Mouse (Mus musculus) heart, embryonic 15.5 days (tissue): Measurements from ENCODE around the gene Fam168a. TPM values are rescaled to one million over a fixed set of nuclear protein-coding genes. Genes with fewer than 3 reads are reported as not detected.
"Not testable (repeated sequence)": the region's sequence is repeated elsewhere in the genome, so short reads cannot be mapped to it uniquely, and the experiment has no call there.

ENCODE experiments used
- ATAC-seq: fragments of 200-750 bp; cut with Nextera tagmentation; replicated peaks from 2 replicates; pipeline ENCODE4 v1.8.0; 2017; ENCODE audit warnings: low read depth, moderate TSS enrichment; ENCODE audit not compliant: insufficient number of reproducible peaks, insufficient read depth, low FRiP score
- H3K27ac ChIP-seq: fragments of 300-500 bp; sonication (generic); 2 replicates; pipeline ENCODE4 v1.5.1; 2015; ENCODE audit warnings: mild to moderate bottlenecking, inconsistent platforms
- H3K27me3 ChIP-seq: fragments of 300-500 bp; sonication (generic); 2 replicates; pipeline ENCODE4 v1.6.1; 2015; ENCODE audit warnings: inconsistent platforms
- H3K36me3 ChIP-seq: fragments of 300-500 bp; sonication (generic); 2 replicates; pipeline ENCODE4 v1.6.1; 2015; ENCODE audit warnings: mild to moderate bottlenecking, inconsistent platforms
- H3K4me1 ChIP-seq: fragments of 300-500 bp; sonication (generic); replicated peaks from 2 replicates; pipeline ENCODE4 v1.6.1; 2015; ENCODE audit warnings: inconsistent platforms
- H3K4me2 ChIP-seq: fragments of 300-500 bp; sonication (generic); 2 replicates; pipeline ENCODE4 v1.6.1; 2015; ENCODE audit warnings: inconsistent platforms, mild to moderate bottlenecking, moderate library complexity
- H3K4me3 ChIP-seq: fragments of 300-500 bp; sonication (generic); 2 replicates; pipeline ENCODE4 v1.5.1; 2015; ENCODE audit warnings: mild to moderate bottlenecking, inconsistent platforms
- H3K9ac ChIP-seq: fragments of 300-500 bp; sonication (generic); 2 replicates; pipeline ENCODE4 v1.6.1; 2015; ENCODE audit warnings: mild to moderate bottlenecking, inconsistent platforms
- H3K9me3 ChIP-seq: fragments of 300-500 bp; sonication (generic); replicated peaks from 2 replicates; pipeline ENCODE4 v1.6.1; 2016; ENCODE audit warnings: inconsistent platforms
- WGBS: fragments of 180-500 bp; shearing (Covaris S2); methylation state at CpG from one replicate; pipeline ENCODE4 v1.1.7; 2015; ENCODE audit warnings: mixed read lengths; 5-methylcytosine and 5-hydroxymethylcytosine counted together
- polyA plus RNA-seq: library from polyadenylated mRNA; unstranded; fragments of >200 nt; fragmentation: Nextera tagmentation; extraction: Ambion mirVana; gene quantifications from 2 replicates; pipeline ENCODE4 v1.2.1, GENCODE M21; 2015

Gene Fam168a
- polyA plus RNA-seq, 1 experiment from 2014 or later, result 28.3 TPM

DNA sequence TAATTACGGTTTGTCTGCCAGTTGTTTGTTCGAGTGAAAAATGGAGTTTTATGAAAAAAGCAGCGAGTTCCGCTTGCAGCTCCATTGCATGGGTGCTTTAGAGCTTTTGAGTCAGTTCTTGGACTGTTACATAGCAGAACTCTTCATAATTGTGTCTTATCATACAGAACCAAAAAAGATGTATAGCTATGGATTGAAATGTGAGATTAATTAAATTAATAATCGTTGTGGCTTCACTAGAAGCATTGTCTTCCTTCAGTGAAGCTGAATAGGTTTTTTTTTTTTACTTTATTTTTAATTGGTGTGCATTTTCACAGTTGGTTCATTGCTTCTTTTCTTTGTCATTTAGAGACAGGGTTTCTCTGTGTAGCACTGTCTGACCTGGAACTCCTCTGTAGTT, 12.3 kb downstream of the Fam168a start:
- ATAC-seq, result no peak
- Histone ChIP-seq H3K36me3 (no peaks in the 10 kb centered on the region), H3K27ac (no peak overlapping the region), H3K4me3 (no peak overlapping the region), H3K9ac (no peak overlapping the region), H3K4me1 (peaks cover 22% of the 10 kb centered on the region), H3K4me2 (no peak overlapping the region), H3K27me3 (no peaks in the 10 kb centered on the region), H3K9me3 (no peaks in the 10 kb centered on the region)
- 92% methylated on average over 5 of the region's 5 CpGs for WGBS

DNA sequence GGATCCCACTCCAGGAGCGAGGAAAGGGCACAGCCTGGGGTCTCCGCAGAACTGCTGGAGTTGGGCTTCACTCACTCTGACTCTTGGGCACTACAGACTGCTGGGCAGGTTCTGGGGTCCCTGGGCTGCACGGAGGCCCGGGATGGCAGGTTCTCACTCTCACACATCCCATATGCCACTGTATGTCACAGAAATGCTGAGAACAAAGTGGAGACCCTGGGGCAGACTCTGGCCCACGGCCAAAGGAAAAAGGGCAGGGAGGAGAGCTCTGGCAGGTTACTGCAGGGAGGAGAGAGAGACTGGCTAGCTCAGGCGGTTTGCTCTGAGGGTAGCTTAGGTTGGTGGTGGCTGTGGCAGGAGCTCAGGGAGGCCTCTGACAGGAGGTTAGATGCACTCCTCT, 15.8 kb downstream of the Fam168a start:
- no peak overlapping the region for H3K9ac ChIP-seq
- WGBS, result 54% methylated on average over 6 of the region's 6 CpGs
- H3K9me3 ChIP-seq, result no peaks in the 10 kb centered on the region
- no peaks in the 10 kb centered on the region for H3K27me3 ChIP-seq
- H3K36me3 ChIP-seq, result no peaks in the 10 kb centered on the region
- ATAC-seq, result no peak
- peaks cover 22% of the 10 kb centered on the region for H3K4me1 ChIP-seq
- no peak overlapping the region for H3K4me2 ChIP-seq
- no peak overlapping the region for H3K27ac ChIP-seq
- no peak overlapping the region for H3K4me3 ChIP-seq

- H3K9ac ChIP-seq, result no peak overlapping the region
- no peak for ATAC-seq
- no peaks in the 10 kb centered on the region for H3K9me3 ChIP-seq
- no peaks in the 10 kb centered on the region for H3K36me3 ChIP-seq
- no peak overlapping the region for H3K4me3 ChIP-seq
- whole genome bisulfite sequencing, result 68% methylated on average over 12 of the region's 12 CpGs
- H3K4me2 ChIP-seq, result no peak overlapping the region
- no peaks in the 10 kb centered on the region for H3K27me3 ChIP-seq
- no peak overlapping the region for H3K27ac ChIP-seq
- peaks cover 24% of the 10 kb centered on the region for H3K4me1 ChIP-seq
Measured at GRCm38 (mm10) chr7:100723453-100724294, 17.2 kb downstream of the Fam168a start.

DNA sequence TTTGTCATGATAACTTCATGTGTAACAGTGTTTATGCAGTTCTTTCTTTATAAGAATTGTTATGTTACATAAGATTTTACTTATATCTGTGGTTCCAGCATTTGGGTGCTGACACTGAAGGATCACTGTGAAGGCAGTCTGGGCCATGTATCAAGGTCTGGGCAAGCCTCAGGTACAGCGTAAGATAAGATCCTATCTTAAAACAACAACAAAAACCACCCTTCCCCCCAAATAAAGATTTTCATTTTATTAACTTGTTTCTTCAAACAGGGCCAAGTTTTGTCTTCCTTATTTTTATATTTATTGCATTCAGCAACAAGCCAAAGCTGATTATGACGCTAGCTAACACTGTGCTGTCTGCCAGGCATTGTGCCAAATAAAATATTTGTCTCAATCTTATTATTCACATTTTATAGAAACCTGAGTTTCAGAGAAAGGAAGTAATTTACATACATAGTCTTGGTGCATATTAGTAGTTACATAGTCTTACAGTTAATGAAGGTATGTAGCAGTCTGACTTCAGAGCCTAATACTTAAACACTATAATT, 21.2 kb downstream of the Fam168a start:
- 69% methylated on average over 2 of the region's 2 CpGs for WGBS
- no peaks in the 10 kb centered on the region for H3K36me3 ChIP-seq
- no peak overlapping the region for H3K4me3 ChIP-seq
- H3K27ac ChIP-seq, result no peak overlapping the region
- H3K9me3 ChIP-seq, result no peaks in the 10 kb centered on the region
- no peaks in the 10 kb centered on the region for H3K27me3 ChIP-seq
- peaks cover 19% of the 10 kb centered on the region for H3K4me1 ChIP-seq
- no peak for ATAC-seq
- no peak overlapping the region for H3K9ac ChIP-seq
- no peak overlapping the region for H3K4me2 ChIP-seq

GRCm38 (mm10) chr7:100729778-100730177, 23.3 kb downstream of the Fam168a start:
- H3K4me1 ChIP-seq, result peaks cover 24% of the 10 kb centered on the region
- no peaks in the 10 kb centered on the region for H3K27me3 ChIP-seq
- no peak overlapping the region for H3K4me3 ChIP-seq
- no peak overlapping the region for H3K9ac ChIP-seq
- 43% methylated on average over 2 of the region's 2 CpGs for WGBS
- H3K4me2 ChIP-seq, result no peak overlapping the region
- H3K27ac ChIP-seq, result no peak overlapping the region
- H3K36me3 ChIP-seq, result no peaks in the 10 kb centered on the region
- ATAC-seq, result no peak
- no peaks in the 10 kb centered on the region for H3K9me3 ChIP-seq

DNA sequence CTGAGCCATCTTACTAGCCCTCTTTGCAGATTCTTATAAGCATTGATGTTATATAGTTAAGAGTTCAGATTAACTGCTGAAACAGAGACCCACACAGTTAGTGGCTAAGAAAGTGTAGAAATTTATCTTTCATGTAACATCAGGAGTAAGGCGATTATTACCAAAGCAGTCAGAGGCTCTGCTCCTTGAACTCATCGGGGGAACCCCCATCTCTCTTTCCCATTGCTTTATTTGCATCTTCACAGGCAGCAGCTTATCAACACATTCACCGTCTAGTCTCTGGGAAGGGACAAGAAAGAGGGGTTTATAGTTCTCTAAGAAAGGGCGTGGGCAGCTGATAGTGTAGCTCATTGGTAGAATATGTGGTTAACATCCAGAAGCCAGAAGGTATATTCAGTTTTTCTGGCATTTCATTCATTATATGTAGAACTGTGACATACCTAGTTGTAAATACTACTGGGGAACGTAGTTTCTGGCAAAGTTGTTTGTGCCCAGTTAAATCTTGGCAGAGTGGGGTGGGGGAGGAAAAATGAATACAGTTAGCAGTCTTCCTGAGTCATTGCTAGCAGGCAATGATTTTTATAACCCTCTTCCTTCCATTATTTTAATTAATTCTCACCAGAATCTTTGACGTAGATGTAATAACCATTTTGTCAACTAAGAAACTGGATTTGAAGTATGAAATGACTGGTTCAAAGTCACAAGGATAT, 26.1 kb downstream of the Fam168a start:
- peaks cover 27% of the 10 kb centered on the region for H3K4me1 ChIP-seq
- H3K27me3 ChIP-seq, result no peaks in the 10 kb centered on the region
- 34% methylated on average over 6 of the region's 6 CpGs for WGBS
- ATAC-seq, result no peak
- H3K36me3 ChIP-seq, result no peaks in the 10 kb centered on the region
- no peak overlapping the region for H3K9ac ChIP-seq
- H3K4me3 ChIP-seq, result no peak overlapping the region
- no peaks in the 10 kb centered on the region for H3K9me3 ChIP-seq
- no peak overlapping the region for H3K27ac ChIP-seq
- no peak overlapping the region for H3K4me2 ChIP-seq

- Histone ChIP-seq H3K9me3 (no peaks in the 10 kb centered on the region), H3K36me3 (no peaks in the 10 kb centered on the region), H3K4me3 (0 out of 2 replicates have a peak overlapping the region, but pooled peaks have one; percentile 16), H3K27ac (peak overlapping the region; percentile 5), H3K27me3 (no peaks in the 10 kb centered on the region), H3K4me1 (peaks cover 30% of the 10 kb centered on the region), H3K9ac (no peak overlapping the region), H3K4me2 (peak overlapping the region; percentile 51)
- ATAC-seq, result 0 out of 2 replicates have a peak, but pooled peaks have one; percentile 47
- WGBS, result 6% methylated on average over 7 of the region's 7 CpGs
Measured at GRCm38 (mm10) chr7:100733051-100733813, 26.8 kb downstream of the Fam168a start.

DNA sequence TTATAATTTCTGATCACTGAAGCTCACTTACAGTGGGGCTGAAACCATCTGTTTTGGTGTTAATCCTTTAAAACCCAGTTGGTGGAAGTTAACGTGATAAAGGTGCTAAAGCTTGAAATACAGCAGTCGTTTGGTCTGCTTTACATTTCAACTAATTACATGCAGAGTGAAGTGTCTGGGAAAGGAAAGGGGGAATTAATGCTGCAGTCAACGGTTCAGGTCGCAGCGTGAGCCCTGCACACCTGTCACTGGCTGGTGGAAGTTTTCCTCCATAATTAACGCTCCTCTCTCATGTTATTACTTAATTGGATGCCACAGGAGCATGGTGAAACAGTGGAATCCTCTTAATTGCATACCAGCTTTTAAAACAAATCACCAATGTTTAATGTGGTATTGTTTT, 27.8 kb downstream of the Fam168a start:
- H3K9ac ChIP-seq, result no peak overlapping the region
- H3K4me3 ChIP-seq, result no peak overlapping the region
- H3K4me2 ChIP-seq, result no peak overlapping the region
- no peak overlapping the region for H3K27ac ChIP-seq
- peaks cover 34% of the 10 kb centered on the region for H3K4me1 ChIP-seq
- H3K9me3 ChIP-seq, result no peaks in the 10 kb centered on the region
- WGBS, result 61% methylated on average over 6 of the region's 6 CpGs
- no peak for ATAC-seq
- H3K36me3 ChIP-seq, result no peaks in the 10 kb centered on the region
- H3K27me3 ChIP-seq, result no peaks in the 10 kb centered on the region

DNA sequence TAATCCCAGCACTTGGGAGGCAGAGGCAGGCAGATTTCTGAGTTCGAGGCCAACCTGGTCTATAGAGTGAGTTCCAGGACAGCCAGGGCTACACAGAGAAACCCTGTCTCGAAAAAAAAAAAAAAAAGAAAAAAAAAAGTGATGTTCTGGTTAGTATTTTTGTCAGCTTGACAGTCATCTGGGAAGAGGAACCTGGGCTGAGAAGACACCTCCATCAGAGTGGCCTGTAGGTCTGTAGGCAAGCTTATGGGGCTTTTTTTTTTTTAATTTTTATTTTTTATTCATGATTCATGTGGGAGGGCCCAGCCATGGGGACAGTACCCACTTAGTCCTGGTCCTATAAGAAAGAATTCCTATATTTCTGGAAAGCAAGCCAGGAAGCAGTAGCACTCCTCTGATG, 28.5 kb downstream of the Fam168a start:
- H3K27me3 ChIP-seq, H3K9ac ChIP-seq, H3K36me3 ChIP-seq, H3K4me2 ChIP-seq, H3K4me3 ChIP-seq, ATAC-seq, H3K9me3 ChIP-seq, H3K27ac ChIP-seq: not testable (repeated sequence)
- 83% methylated on average over 2 of the region's 2 CpGs for WGBS
- H3K4me1 ChIP-seq, result peaks cover 34% of the 10 kb centered on the region

- H3K36me3 ChIP-seq, result no peaks in the 10 kb centered on the region
- WGBS, result 55% methylated on average over 3 of the region's 3 CpGs
- H3K9ac ChIP-seq, result no peak overlapping the region
- no peak for ATAC-seq
- H3K27ac ChIP-seq, result no peak overlapping the region
- H3K4me3 ChIP-seq, result no peak overlapping the region
- no peaks in the 10 kb centered on the region for H3K9me3 ChIP-seq
- H3K27me3 ChIP-seq, result no peaks in the 10 kb centered on the region
- no peak overlapping the region for H3K4me2 ChIP-seq
- H3K4me1 ChIP-seq, result peaks cover 33% of the 10 kb centered on the region
Measured at GRCm38 (mm10) chr7:100736131-100736530, 29.7 kb downstream of the Fam168a start.

- no peak for ATAC-seq
- 90% methylated on average over 2 of the region's 2 CpGs for WGBS
- H3K4me2 ChIP-seq, result no peak overlapping the region
- H3K9me3 ChIP-seq, result no peaks in the 10 kb centered on the region
- H3K4me3 ChIP-seq, result no peak overlapping the region
- H3K9ac ChIP-seq, result no peak overlapping the region
- H3K36me3 ChIP-seq, result no peaks in the 10 kb centered on the region
- H3K4me1 ChIP-seq, result 0 out of 2 replicates have a peak, but pooled peaks cover 3% of the 10 kb centered on the region
- H3K27me3 ChIP-seq, result no peaks in the 10 kb centered on the region
- H3K27ac ChIP-seq, result no peak overlapping the region
Measured at GRCm38 (mm10) chr7:100744372-100744771, 37.9 kb downstream of the Fam168a start.
